18 mouse cellular contexts compared by ENCODE assay signal in the genomic region with DNA sequence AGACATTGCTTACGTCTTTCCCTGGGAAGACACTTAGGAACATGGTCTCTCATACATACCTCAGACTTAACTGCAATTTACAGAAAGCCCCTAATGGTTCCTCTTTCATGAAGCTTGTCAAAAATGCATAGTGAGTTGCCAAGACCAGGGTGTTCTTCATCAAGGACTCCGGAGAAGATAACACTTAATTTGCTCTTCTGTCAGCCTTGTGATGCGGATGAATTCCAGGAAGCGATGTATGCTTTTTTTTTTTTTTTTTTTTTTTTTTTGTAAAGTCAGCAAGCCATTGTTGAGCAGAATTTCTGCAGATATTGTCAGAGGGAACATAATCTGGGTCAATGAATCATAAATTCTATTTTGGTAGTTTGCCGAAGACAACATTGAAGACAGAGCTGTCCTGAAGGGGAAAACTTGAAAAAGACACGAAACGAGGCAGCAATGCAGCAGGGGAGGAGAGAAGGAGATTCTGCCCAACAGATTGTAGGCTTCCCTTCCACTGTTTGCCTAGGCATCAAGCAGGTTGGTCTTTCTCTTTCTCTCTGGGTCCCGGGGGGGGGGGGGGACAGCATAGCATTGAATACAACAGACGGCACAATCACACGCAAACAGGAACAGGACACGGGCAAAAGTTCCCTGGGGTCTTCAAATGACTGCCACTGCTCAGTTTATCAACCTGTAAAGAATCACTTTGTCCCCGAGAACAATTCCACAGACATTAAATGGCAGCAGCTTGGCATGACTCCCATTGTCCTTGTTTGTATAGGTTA.
"Had no signal": no experiment of that assay in that cellular context is flagged by ENCODE, and none has a peak within 500 bp of the region (broad histone marks: within the 10 kb centered on the region; RNA-seq: fewer than 3 reads in every experiment).

No protein-coding gene starts in this region.

- ATAC-seq: liver, embryonic 12.5 days; midbrain, embryonic 13.5 days; midbrain, embryonic 15.5 days had no signal

- H3K36me3 ChIP-seq: liver, embryonic 12.5 days; lung, embryonic 15.5 days; midbrain, embryonic 10.5 days; midbrain, embryonic 13.5 days; midbrain, embryonic 15.5 days; neural tube, embryonic 13.5 days; neural tube, embryonic 15.5 days; stomach, embryonic 15.5 days had no signal

- H3K4me3 ChIP-seq: liver, embryonic 12.5 days; lung, embryonic 15.5 days; midbrain, embryonic 10.5 days; midbrain, embryonic 13.5 days; midbrain, embryonic 15.5 days; myocyte; neural tube, embryonic 13.5 days; neural tube, embryonic 15.5 days; stomach, embryonic 15.5 days had no signal

- DNase-seq: lung, adult 18-20 months; lung, postnatal 14 days; retina, postnatal 1 day; right cerebral cortex, adult 18-20 months; thymus, adult 2 months; thymus, postnatal 25 days; thymus, postnatal 4 days had no signal

- H3K9ac ChIP-seq: liver, embryonic 12.5 days; liver, embryonic 14.5 days; lung, embryonic 15.5 days; midbrain, embryonic 13.5 days; midbrain, embryonic 15.5 days; neural tube, embryonic 13.5 days; neural tube, embryonic 15.5 days; stomach, embryonic 15.5 days had no signal

- H3K9me3 ChIP-seq: liver, embryonic 12.5 days; lung, embryonic 15.5 days; midbrain, embryonic 10.5 days; midbrain, embryonic 13.5 days; midbrain, embryonic 15.5 days; neural tube, embryonic 13.5 days; neural tube, embryonic 15.5 days; stomach, embryonic 15.5 days had no signal

- H3K27ac ChIP-seq: liver, embryonic 12.5 days; liver, embryonic 14.5 days; lung, embryonic 15.5 days; midbrain, embryonic 10.5 days; midbrain, embryonic 13.5 days; midbrain, embryonic 15.5 days; neural tube, embryonic 13.5 days; neural tube, embryonic 15.5 days; stomach, embryonic 15.5 days; stomach, postnatal 0 days had no signal

- H3K4me1 ChIP-seq: liver, embryonic 12.5 days; midbrain, embryonic 10.5 days; midbrain, embryonic 13.5 days; midbrain, embryonic 15.5 days had no signal

- H3K27me3 ChIP-seq: liver, embryonic 12.5 days; lung, embryonic 15.5 days; midbrain, embryonic 13.5 days; midbrain, embryonic 15.5 days; neural tube, embryonic 13.5 days; neural tube, embryonic 15.5 days; stomach, embryonic 15.5 days had no signal

- H3K4me2 ChIP-seq: liver, embryonic 12.5 days; lung, embryonic 15.5 days; midbrain, embryonic 13.5 days; midbrain, embryonic 15.5 days; neural tube, embryonic 13.5 days; neural tube, embryonic 15.5 days; stomach, embryonic 15.5 days had no signal
